Mouse (Mus musculus) forebrain, embryonic 14.5 days (tissue): Measurements from ENCODE around the gene Inip. TPM values are rescaled to one million over a fixed set of nuclear protein-coding genes. Genes with fewer than 3 reads are reported as not detected.

Source experiments
- ATAC-seq: fragments of 200-750 bp; cut with Nextera tagmentation; 2 replicates; pipeline ENCODE4 v1.8.0; 2017; ENCODE audit warnings: mild to moderate bottlenecking, moderate library complexity
- DNase-seq: peaks from one replicate; pipeline ENCODE4 v3.0.0-alpha.2; 2015; ENCODE audit warnings: low spot score
- H3K27ac ChIP-seq: fragments of 300-500 bp; sonication (generic); 2 replicates; pipeline ENCODE4 v1.5.1; 2014; ENCODE audit warnings: low read depth, mild to moderate bottlenecking, control low read depth, low read length, moderate library complexity
- H3K27me3 ChIP-seq: fragments of 300-500 bp; sonication (generic); replicated peaks from 2 replicates; pipeline ENCODE4 v1.6.1; 2014; ENCODE audit warnings: low read length, control low read depth, mixed read lengths; ENCODE audit not compliant: control insufficient read depth, insufficient read depth
- H3K36me3 ChIP-seq: fragments of 300-500 bp; sonication (generic); 2 replicates; pipeline ENCODE4 v1.6.1; 2014; ENCODE audit warnings: low read length, control low read depth; ENCODE audit not compliant: control insufficient read depth, insufficient read depth
- H3K4me1 ChIP-seq: fragments of 300-500 bp; sonication (generic); 2 replicates; pipeline ENCODE4 v1.6.1; 2014; ENCODE audit warnings: antibody characterized with exemption, low read length, control low read depth; ENCODE audit not compliant: control insufficient read depth, insufficient read depth
- H3K4me2 ChIP-seq: fragments of 300-500 bp; sonication (generic); 2 replicates; pipeline ENCODE4 v1.6.1; 2014; ENCODE audit warnings: mild to moderate bottlenecking, control low read depth, low read length
- H3K4me3 ChIP-seq: fragments of 300-500 bp; sonication (generic); 2 replicates; pipeline ENCODE4 v1.5.1; 2014; ENCODE audit warnings: low read depth, low read length, control low read depth
- H3K9ac ChIP-seq: fragments of 300-500 bp; sonication (generic); 2 replicates; pipeline ENCODE4 v1.6.1; 2014; ENCODE audit warnings: mild to moderate bottlenecking, low read length, control low read depth, moderate library complexity
- H3K9me3 ChIP-seq: fragments of 300-500 bp; sonication (generic); replicated peaks from 2 replicates; pipeline ENCODE4 v1.6.1; 2016; ENCODE audit warnings: low read length, control low read depth, mixed read lengths; ENCODE audit not compliant: control insufficient read depth
- WGBS: fragments of 180-500 bp; shearing (Covaris S2); extraction: QIAGEN DNeasy Blood & Tissue Kit; methylation state at CpG from one replicate; pipeline ENCODE4 v1.1.7; 2014; 5-methylcytosine and 5-hydroxymethylcytosine counted together
- polyA plus RNA-seq: library from polyadenylated mRNA; unstranded; fragments of >200 nt; fragmentation: Nextera tagmentation; extraction: Ambion mirVana; gene quantifications from 2 replicates; pipeline ENCODE4 v1.2.1, GENCODE M21; 2014

The Inip gene
- polyA plus RNA-seq, 1 experiment from 2014 or later, result 68.0 TPM

DNA sequence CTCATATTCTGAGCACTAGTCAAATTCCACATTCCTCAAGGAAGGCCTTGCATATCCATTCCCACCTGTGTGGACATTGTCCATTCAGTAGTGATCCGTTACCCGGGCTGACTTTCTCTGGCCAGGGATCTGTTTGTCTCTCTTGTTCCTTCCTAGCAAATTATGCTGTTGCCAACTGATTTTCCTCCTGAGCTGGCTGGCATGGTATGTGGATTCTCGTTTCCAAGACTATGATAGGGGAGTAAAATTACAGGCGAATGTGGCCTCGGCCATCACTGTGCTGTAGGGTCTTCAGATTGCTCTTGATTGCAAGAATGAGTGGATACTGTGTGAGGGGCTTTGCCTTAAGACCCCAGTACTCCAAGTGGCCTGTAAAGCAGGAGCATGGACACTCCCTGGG is 25.0 kb upstream of the Inip start:
- DNase-seq (no peak), ATAC-seq (no peak)
- WGBS, result 88% methylated on average over 5 of the region's 5 CpGs
- Histone ChIP-seq H3K9ac (no peak overlapping the region), H3K4me3 (no peak overlapping the region), H3K36me3 (no peaks in the 10 kb centered on the region), H3K4me1 (peaks cover 2% of the 10 kb centered on the region; the same call in 1 of the 2 replicates), H3K27me3 (no peaks in the 10 kb centered on the region), H3K27ac (no peak overlapping the region), H3K9me3 (no peaks in the 10 kb centered on the region), H3K4me2 (no peak overlapping the region)

DNA sequence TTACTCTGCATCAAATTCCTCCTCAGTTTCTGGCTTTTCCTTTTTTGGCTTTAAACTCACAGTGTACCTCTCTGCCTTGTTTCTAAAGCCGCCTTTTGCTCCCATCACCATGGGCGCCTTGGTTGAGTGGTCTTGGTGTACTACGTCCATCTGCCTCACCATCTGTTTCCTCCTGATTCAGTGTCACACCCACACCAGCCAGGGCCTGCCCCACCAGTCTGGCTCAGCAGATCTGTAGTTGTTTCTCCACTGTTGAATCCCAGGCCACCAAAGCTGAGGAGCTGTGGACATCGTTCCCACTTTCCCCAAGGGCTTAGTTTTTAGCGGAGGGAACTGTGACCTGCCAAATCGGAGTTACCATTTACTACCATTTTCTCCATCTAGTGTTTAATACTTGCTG is 24.2 kb upstream of the Inip start:
- Histone ChIP-seq H3K4me1 (peaks cover 2% of the 10 kb centered on the region; the same call in 1 of the 2 replicates), H3K4me2 (no peak overlapping the region), H3K9me3 (no peaks in the 10 kb centered on the region), H3K4me3 (no peak overlapping the region), H3K27me3 (no peaks in the 10 kb centered on the region), H3K36me3 (no peaks in the 10 kb centered on the region), H3K27ac (no peak overlapping the region), H3K9ac (no peak overlapping the region)
- ATAC-seq (no peak), DNase-seq (no peak)
- 83% methylated on average over 6 of the region's 6 CpGs for WGBS

DNA sequence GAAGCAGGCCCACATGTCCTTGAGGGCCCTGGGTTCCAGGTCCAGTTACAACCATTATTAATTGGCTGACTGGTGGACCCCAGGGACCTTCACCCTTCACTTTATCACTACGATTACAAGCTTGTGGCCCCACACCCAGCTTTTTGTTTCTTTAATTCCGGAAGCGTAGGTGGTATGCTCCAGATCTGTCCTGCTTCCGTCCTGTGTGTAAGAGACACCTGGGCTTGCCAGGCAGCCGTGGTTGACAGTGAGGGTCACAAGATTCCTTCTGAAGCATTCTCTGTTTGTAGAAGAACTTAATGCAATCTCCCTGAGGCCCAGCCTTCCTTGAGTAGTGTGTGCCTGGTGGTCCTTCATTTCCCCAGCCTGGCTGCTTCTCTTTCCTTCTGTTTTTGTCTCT is 23.5 kb upstream of the Inip start:
- H3K4me1 ChIP-seq, result peaks cover 2% of the 10 kb centered on the region; the same call in 1 of the 2 replicates
- no peak overlapping the region for H3K4me2 ChIP-seq
- no peak overlapping the region for H3K4me3 ChIP-seq
- DNase-seq (no peak), ATAC-seq (no peak)
- H3K9me3 ChIP-seq, result no peaks in the 10 kb centered on the region
- no peaks in the 10 kb centered on the region for H3K36me3 ChIP-seq
- no peak overlapping the region for H3K9ac ChIP-seq
- H3K27ac ChIP-seq, result no peak overlapping the region
- no peaks in the 10 kb centered on the region for H3K27me3 ChIP-seq
- 93% methylated on average over 5 of the region's 5 CpGs for WGBS

DNA sequence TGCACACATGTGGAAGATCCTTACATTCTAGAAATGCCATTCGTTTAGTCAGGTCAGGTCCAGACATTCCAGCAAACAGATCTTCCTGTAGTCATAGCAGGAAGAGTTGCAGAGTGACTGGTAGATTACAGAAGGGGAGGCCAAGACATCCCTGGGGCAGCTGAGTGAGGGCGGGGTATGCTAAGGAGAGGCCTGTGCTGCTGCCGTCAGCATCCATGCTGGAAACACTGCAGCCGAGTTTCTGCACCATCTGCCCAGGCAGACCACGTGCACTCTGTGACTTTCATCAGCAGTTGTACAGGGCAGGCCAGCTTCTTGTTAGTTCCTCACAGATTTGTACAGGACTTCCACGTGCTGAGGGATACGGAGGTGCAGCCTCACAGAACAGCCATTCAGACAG is 22.1 kb upstream of the Inip start:
- H3K27me3 ChIP-seq, result no peaks in the 10 kb centered on the region
- H3K27ac ChIP-seq, result no peak overlapping the region
- no peak overlapping the region for H3K9ac ChIP-seq
- peak; percentile 37 for DNase-seq
- peaks cover 11% of the 10 kb centered on the region; the same call in 1 of the 2 replicates for H3K4me1 ChIP-seq
- H3K9me3 ChIP-seq, result no peaks in the 10 kb centered on the region
- ATAC-seq, result 0 out of 2 replicates have a peak, but pooled peaks have one; percentile 15
- 70% methylated on average over 7 of the region's 7 CpGs for WGBS
- no peak overlapping the region for H3K4me3 ChIP-seq
- H3K36me3 ChIP-seq, result no peaks in the 10 kb centered on the region
- no peak overlapping the region for H3K4me2 ChIP-seq

DNA sequence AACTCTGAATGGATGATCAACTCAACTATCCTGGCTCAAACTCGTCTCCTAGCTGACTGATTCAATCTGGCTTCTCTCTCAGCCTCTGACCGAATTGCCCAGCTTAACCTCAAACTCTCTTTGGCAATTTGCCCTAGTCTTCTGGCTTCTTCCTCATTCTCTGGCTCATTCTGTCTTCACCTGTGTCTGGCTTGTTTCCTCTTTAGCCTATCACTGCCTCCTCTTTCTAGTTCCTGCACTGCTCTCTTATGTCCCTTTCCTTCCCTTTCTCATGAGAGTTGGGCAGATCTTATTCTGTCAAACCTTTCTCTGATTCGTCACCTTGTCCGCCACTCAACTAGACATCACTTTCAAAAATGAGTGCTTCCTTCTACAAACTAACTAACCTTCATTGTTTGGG is 20.7 kb upstream of the Inip start:
- Histone ChIP-seq H3K4me3 (no peak overlapping the region), H3K4me1 (peaks cover 15% of the 10 kb centered on the region; the same call in 1 of the 2 replicates), H3K4me2 (no peak overlapping the region), H3K27me3 (no peaks in the 10 kb centered on the region), H3K9ac (no peak overlapping the region), H3K36me3 (no peaks in the 10 kb centered on the region), H3K9me3 (no peaks in the 10 kb centered on the region), H3K27ac (no peak overlapping the region)
- no peak for DNase-seq
- 81% methylated on average over 4 of the region's 4 CpGs for whole genome bisulfite sequencing
- ATAC-seq, result no peak

DNA sequence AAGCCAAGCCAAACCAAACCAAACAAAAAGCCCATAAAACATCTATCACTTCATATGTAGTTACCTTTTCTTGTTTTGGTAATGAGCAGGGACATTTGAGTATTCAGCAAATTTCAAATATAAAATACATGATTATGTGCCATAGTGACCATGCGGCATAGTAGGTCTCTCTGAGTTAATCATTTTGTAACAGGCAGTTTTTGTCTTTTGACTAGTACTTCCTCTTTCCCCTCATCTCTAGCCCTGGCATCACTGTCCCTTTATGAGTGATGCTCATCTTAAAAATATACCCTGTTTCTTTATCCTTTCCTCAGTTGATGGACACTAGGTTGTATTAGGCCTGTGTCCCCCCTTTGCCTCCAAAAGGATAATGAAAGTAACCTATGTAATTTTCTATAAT is 20.1 kb upstream of the Inip start:
- Histone ChIP-seq H3K4me1 (peaks cover 15% of the 10 kb centered on the region; the same call in 1 of the 2 replicates), H3K36me3 (no peaks in the 10 kb centered on the region), H3K9ac (no peak overlapping the region), H3K27ac (no peak overlapping the region), H3K27me3 (no peaks in the 10 kb centered on the region), H3K4me3 (no peak overlapping the region), H3K4me2 (no peak overlapping the region), H3K9me3 (no peaks in the 10 kb centered on the region)
- ATAC-seq (no peak), DNase-seq (no peak)
- WGBS, result 100% methylated on average over 1 of the region's 1 CpGs

DNA sequence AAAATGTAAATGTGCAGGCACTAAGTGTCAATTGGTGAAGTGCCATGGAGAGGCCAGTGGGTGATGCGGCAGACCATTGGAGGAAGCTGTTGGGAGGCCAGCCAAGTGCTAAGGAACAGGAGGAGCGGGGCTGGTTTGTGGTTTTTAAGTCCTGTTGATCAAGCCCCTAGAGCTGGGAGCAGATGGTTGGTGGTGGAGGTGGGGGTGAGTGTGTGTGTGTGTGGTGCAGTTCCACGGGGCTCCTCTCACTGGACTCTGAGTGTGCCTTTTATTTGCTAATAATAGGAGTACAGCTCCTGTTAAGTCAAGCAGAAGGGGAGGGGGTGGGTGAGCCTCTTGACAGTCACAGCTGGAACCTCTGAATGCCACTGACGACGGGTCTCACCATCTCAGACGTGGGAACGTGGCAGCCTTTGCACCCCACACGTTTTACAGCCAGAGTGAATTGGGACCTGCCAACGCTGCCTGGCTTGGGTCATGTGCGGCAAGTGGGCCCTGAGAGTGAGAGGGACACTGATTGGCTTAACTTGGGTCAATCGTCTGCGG is 18.2 kb upstream of the Inip start:
- 9% methylated on average over 12 of the region's 12 CpGs for WGBS
- Histone ChIP-seq H3K4me3 (no peak overlapping the region), H3K27me3 (no peaks in the 10 kb centered on the region), H3K9ac (no peak overlapping the region), H3K4me2 (peak overlapping the region; percentile 25; the same call in 1 of the 2 replicates), H3K4me1 (peaks cover 13% of the 10 kb centered on the region; the same call in 1 of the 2 replicates), H3K36me3 (no peaks in the 10 kb centered on the region), H3K27ac (peak overlapping the region; percentile 71), H3K9me3 (no peaks in the 10 kb centered on the region)
- ATAC-seq, result peak; percentile 91
- DNase-seq, result peak; percentile 80

DNA sequence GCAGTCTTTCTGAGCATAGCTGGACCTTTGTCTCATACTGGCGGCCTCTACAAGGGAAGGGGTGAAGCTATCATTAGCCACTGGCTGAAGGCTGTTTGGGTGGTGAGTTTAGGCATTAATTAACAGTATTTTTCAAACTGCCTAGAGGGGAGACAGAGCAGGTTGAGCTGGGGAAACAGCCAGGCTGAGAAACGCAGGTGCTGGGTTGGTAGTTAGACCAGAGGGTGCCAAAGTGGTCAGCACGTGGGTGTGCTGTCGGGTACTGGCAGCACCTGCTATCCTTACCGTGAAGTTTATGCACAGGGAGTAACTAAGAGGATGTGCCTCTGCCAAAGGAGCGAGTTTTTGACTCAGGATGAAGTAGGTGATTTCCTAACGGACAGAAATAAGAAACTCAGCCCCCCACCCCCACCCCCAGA is 17.7 kb upstream of the Inip start:
- H3K9me3 ChIP-seq, result no peaks in the 10 kb centered on the region
- H3K4me1 ChIP-seq, result peaks cover 13% of the 10 kb centered on the region; the same call in 1 of the 2 replicates
- no peaks in the 10 kb centered on the region for H3K36me3 ChIP-seq
- WGBS, result 22% methylated on average over 7 of the region's 7 CpGs
- ATAC-seq (peak; percentile 77), DNase-seq (peak; percentile 70)
- no peak overlapping the region for H3K9ac ChIP-seq
- no peak overlapping the region for H3K4me3 ChIP-seq
- H3K27me3 ChIP-seq, result no peaks in the 10 kb centered on the region
- H3K27ac ChIP-seq, result peak overlapping the region; percentile 71; the same call in 1 of the 2 replicates
- H3K4me2 ChIP-seq, result peak overlapping the region; percentile 25; the same call in 1 of the 2 replicates

DNA sequence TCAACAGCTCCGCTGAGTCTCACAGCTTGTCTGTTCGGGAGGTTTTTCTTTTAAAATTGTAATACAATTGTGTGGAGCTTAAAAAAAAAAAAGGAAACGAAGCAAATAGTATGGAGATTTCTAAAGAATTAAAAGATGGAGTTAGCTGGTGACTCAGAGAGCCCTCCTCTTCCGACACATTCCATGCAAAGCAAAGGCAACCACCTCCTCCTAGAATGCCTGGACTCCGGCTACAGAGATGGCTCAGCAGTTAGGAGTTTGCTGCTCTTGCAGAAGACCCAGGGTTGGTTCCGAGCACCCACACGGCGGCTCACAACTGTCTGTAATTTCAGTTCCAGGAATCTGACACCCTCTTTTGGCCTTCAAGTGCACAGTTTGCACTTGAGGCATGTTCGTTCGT is 17.1 kb upstream of the Inip start:
- H3K27ac ChIP-seq, result peak overlapping the region; percentile 56; the same call in 1 of the 2 replicates
- WGBS, result 57% methylated on average over 10 of the region's 10 CpGs
- no peaks in the 10 kb centered on the region for H3K27me3 ChIP-seq

More for the DNA sequence above, 17.1 kb upstream of the Inip start:
- Histone ChIP-seq H3K9me3 (no peaks in the 10 kb centered on the region), H3K4me1 (peaks cover 13% of the 10 kb centered on the region; the same call in 1 of the 2 replicates), H3K4me2 (no peak overlapping the region), H3K36me3 (no peaks in the 10 kb centered on the region), H3K9ac (no peak overlapping the region), H3K4me3 (no peak overlapping the region)
- ATAC-seq, result no peak
- DNase-seq, result no peak
